21 mouse cellular contexts compared by ENCODE assay signal in the genomic region with DNA sequence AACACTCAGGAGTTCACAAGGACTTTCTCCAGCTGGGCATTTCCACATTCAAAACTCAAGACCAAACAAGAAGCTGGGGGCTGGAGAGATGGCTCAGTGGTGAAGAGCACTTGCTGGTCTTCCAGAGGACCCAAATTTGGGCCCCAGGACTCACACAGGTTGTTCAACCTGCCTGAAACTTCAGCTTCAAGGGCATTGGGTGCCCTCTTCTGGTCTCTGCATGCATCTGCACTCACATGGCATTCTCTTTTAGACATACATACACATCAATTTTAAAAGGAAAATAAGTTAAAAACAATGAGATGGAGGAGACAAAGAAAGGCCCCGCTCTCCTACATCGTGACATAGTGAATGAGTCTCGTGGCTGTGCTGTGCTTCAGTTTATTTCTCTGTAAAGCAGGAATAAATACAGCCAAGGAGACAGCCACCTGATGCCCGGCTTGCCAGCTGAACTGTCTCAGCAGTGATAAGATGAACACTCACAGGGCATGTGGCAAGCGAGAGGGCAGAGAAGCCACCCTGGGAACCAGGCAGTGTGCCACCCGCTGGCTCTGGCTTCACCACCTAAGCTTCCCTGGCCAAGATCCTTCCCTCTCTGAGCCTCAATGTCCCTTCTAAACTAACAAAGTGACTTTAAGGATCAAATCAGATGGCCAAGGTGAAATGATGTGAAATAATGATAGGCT. TPM values are rescaled to one million over a fixed set of nuclear protein-coding genes. Genes with fewer than 3 reads are reported as not detected.
DNase-seq lines count a peak whose midpoint lies in the region; TF ChIP-seq lines count a peak whose summit lies in the region.
"Had no signal": no experiment of that assay in that cellular context is flagged by ENCODE, and none has a peak within 500 bp of the region (broad histone marks: within the 10 kb centered on the region; RNA-seq: fewer than 3 reads in every experiment).

No protein-coding gene starts in this region.

- peaks cover 8 to 26% of the 10 kb centered on the region in 2 experiments for H3K4me1 ChIP-seq in MEL (ENCODE audit: control insufficient read depth in 1 of 2, insufficient read depth in 2 of 2, low read length in 2 of 2)
- H3K4me1 ChIP-seq: embryonic facial prominence, embryonic 15.5 days; heart, embryonic 13.5 days; hindbrain, embryonic 13.5 days; liver, embryonic 13.5 days; lung, embryonic 15.5 days had no signal

- no peak overlapping the region for H3K4me3 ChIP-seq in layer of hippocampus, adult 2 months
- no peak overlapping the region for H3K4me3 ChIP-seq in MEL (ENCODE audit: control insufficient read depth in 1 of 2, insufficient read depth in 1 of 2, low read depth in 2 of 2, low read length in 2 of 2)
- H3K4me3 ChIP-seq: embryonic facial prominence, embryonic 15.5 days; heart, embryonic 13.5 days; hindbrain, embryonic 13.5 days; liver, embryonic 13.5 days; lung, embryonic 15.5 days had no signal

- peak overlapping the region; percentile 72 for H3K27ac ChIP-seq in layer of hippocampus, adult 2 months
- no peak overlapping the region for H3K27ac ChIP-seq in MEL (ENCODE audit: control insufficient read depth, low read depth, low read length)
- H3K27ac ChIP-seq: embryonic facial prominence, embryonic 15.5 days; heart, embryonic 13.5 days; hindbrain, embryonic 13.5 days; kidney, postnatal 0 days; liver, embryonic 13.5 days; lung, embryonic 15.5 days; macrophage had no signal

- peaks cover 0 to 14% of the 10 kb centered on the region in 2 experiments; a peak in 2 of 4 replicates for H3K36me3 ChIP-seq in MEL (ENCODE audit: control insufficient read depth in 1 of 2, insufficient read depth in 2 of 2, low read length in 2 of 2)
- H3K36me3 ChIP-seq: embryonic facial prominence, embryonic 15.5 days; heart, embryonic 13.5 days; hindbrain, embryonic 13.5 days; liver, embryonic 13.5 days; lung, embryonic 15.5 days had no signal

- TF ChIP-seq POLR2A in MEL (IDR thresholded peaks at IDR 0.05; ENCODE audit: control insufficient read depth in 1 of 2, insufficient read depth in 1 of 2, low read depth in 1 of 2, low read length in 2 of 2, poor library complexity in 1 of 2) = no peak

- TF ChIP-seq EP300 in MEL (IDR thresholded peaks at IDR 0.05; ENCODE audit: low read depth in 1 of 2, low read length in 2 of 2) = no peak

- peak; percentile 96 for DNase-seq in heart, adult 11 months
- DNase-seq in heart, postnatal 25 days (ENCODE audit: low spot score) = no peak
- no peak for DNase-seq in layer of hippocampus, adult 2 months (ENCODE audit: low spot score in 2 of 2)
- DNase-seq in layer of hippocampus, postnatal 25 days (ENCODE audit: extremely low spot score in 1 of 2, low spot score in 1 of 2) = no peak
- DNase-seq in 416B (ENCODE audit: low read depth) (peak; percentile 10), MEL (ENCODE audit: low read depth, low spot score) (no peak), MN1 (ENCODE audit: low spot score) (no peak)
- DNase-seq in c-Kit-positive CD71-positive TER-119-positive erythroid progenitor cells, embryonic 14.5 days (ENCODE audit: low spot score) = no peak
- DNase-seq: adrenal gland, postnatal 14 days; cerebellum, adult 9-10 months; gastrocnemius, postnatal 14 days; kidney, adult 2 months; liver, embryonic 13.5 days; thymus, adult 2 months; thymus, postnatal 4 days had no signal

- H3K9ac ChIP-seq in MEL (ENCODE audit: control insufficient read depth, low read depth, low read length, poor library complexity, severe bottlenecking) = no peak overlapping the region
- H3K9ac ChIP-seq: embryonic facial prominence, embryonic 15.5 days; heart, embryonic 13.5 days; hindbrain, embryonic 13.5 days; liver, embryonic 13.5 days; lung, embryonic 15.5 days had no signal

- no peaks in the 10 kb centered on the region for H3K27me3 ChIP-seq in MEL (ENCODE audit: control insufficient read depth in 1 of 2, insufficient read depth in 2 of 2, low read length in 2 of 2)
- H3K27me3 ChIP-seq: embryonic facial prominence, embryonic 15.5 days; heart, embryonic 13.5 days; hindbrain, embryonic 13.5 days; liver, embryonic 13.5 days; lung, embryonic 15.5 days had no signal

- TF ChIP-seq RAD21 in MEL (IDR thresholded peaks at IDR 0.05; ENCODE audit: low read depth, low read length) = no peak

- H3K79me2 ChIP-seq in MEL (ENCODE audit: control insufficient read depth, insufficient read depth, low read length, poor library complexity) = no peaks in the 10 kb centered on the region

- no peaks in the 10 kb centered on the region; the same call in 1 of the 2 replicates for H3K9me3 ChIP-seq in MEL (replicated peaks; ENCODE audit: insufficient read depth, low read length)
- H3K9me3 ChIP-seq: embryonic facial prominence, embryonic 15.5 days; heart, embryonic 13.5 days; hindbrain, embryonic 13.5 days; liver, embryonic 13.5 days had no signal

- intact Hi-C loops in heart, postnatal 25 days (cut with DNase I) = no loop called here

- TF ChIP-seq CTCF in layer of hippocampus, adult 2 months (conservative IDR thresholded peaks at IDR 0.05) = peak; percentile 65
- peak in 2 of 3 experiments; percentile 8 to 17; a peak in 2 of 6 replicates for TF ChIP-seq CTCF in MEL (IDR thresholded peaks at IDR 0.05 in 2 of 3, conservative IDR thresholded peaks at IDR 0.05 in 1 of 3; ENCODE audit: control insufficient read depth in 1 of 3, insufficient read depth in 1 of 3, low read depth in 2 of 3, low read length in 3 of 3, poor library complexity in 1 of 3, severe bottlenecking in 1 of 3)

TF ChIP-seq in MEL, 35 proteins besides CTCF, POLR2A, EP300 and RAD21:
- TF ChIP-seq E2F4 (IDR thresholded peaks at IDR 0.05; ENCODE audit: borderline replicate concordance, low read depth, low read length) = no peak
- no peak for TF ChIP-seq ETS1 (IDR thresholded peaks at IDR 0.05; ENCODE audit: low read depth, low read length)
- TF ChIP-seq MEF2A (IDR thresholded peaks at IDR 0.05; ENCODE audit: extremely low read depth, insufficient replicate concordance, low read depth, low read length, poor library complexity, severe bottlenecking) = no peak
- TF ChIP-seq TCF12 (IDR thresholded peaks at IDR 0.05; ENCODE audit: low read depth, low read length) = no peak

RNA-seq across cellular contexts. Expression of a gene that starts 11.5 kb away (rescaled TPM):
- total RNA-seq in heart, postnatal 25 days (2021) = under 1 TPM; 0.53 to 0.73 TPM
- 100 to 1,000 TPM; 399 to 415 TPM for total RNA-seq in layer of hippocampus, adult 2 months (2021)
- 100 to 1,000 TPM; 377 to 428 TPM for total RNA-seq in layer of hippocampus, postnatal 25 days (2021)
- total RNA-seq in MEL (2012; rRNA removed) = not detected in 2 replicates
- not detected for polyA plus RNA-seq in MEL (2012; ENCODE audit: insufficient read depth in 1 of 2, insufficient read length in 2 of 2, low read depth in 1 of 2, low replicate concordance in 2 of 2, missing spikeins in 1 of 2)
- polyA plus RNA-seq: macrophage had no signal

Comparison
In these comparisons a context has a peak if more than half of its experiments do, and no peak if none do; other contexts are left out.
1. DNase-seq: peak in heart, adult 11 months (single experiment) and 416B (single experiment); none in heart, postnatal 25 days (single experiment), layer of hippocampus, adult 2 months (0 of 2), layer of hippocampus, postnatal 25 days (0 of 2), MEL (single experiment), MN1 (single experiment) and c-Kit-positive CD71-positive TER-119-positive erythroid progenitor cells, embryonic 14.5 days (single experiment).
2. RNA of a gene that starts 11.5 kb away (total RNA-seq): 377 to 428 TPM in layer of hippocampus, postnatal 25 days and 399 to 415 TPM in layer of hippocampus, adult 2 months; 0.53 to 0.73 TPM in heart, postnatal 25 days and not detected in MEL; every median in the first group is over 100 times any median in the second.